Mouse (Mus musculus): Measurements from ENCODE around the gene Rnf183. TPM values are rescaled to one million over a fixed set of nuclear protein-coding genes. Genes with fewer than 3 reads are reported as not detected.

The Rnf183 gene
- total and polyA plus RNA-seq, 3 experiments = 0.15 to 0.25 TPM; not detected in 1

- Histone ChIP-seq H3K9me3 (replicated peaks; ENCODE audit: insufficient read depth, low read length) (no peaks in the 10 kb centered on the region), H3K27me3 (ENCODE audit: control insufficient read depth in 1 of 2, insufficient read depth in 2 of 2, low read length in 2 of 2) (no peaks in the 10 kb centered on the region), H3K4me3 (ENCODE audit: control insufficient read depth in 1 of 2, insufficient read depth in 1 of 2, low read depth in 2 of 2, low read length in 2 of 2) (no peak overlapping the region), H3K79me2 (ENCODE audit: control insufficient read depth, insufficient read depth, low read length, poor library complexity) (no peaks in the 10 kb centered on the region), H3K27ac (ENCODE audit: control insufficient read depth, low read depth, low read length) (no peak overlapping the region), H3K36me3 (ENCODE audit: control insufficient read depth in 1 of 2, insufficient read depth in 2 of 2, low read length in 2 of 2) (peaks cover 2 to 15% of the 10 kb centered on the region in 2 experiments), H3K4me1 (ENCODE audit: control insufficient read depth in 1 of 2, insufficient read depth in 2 of 2, low read length in 2 of 2) (peaks cover 2 to 22% of the 10 kb centered on the region in 2 experiments; a peak in 2 of 4 replicates), H3K9ac (ENCODE audit: control insufficient read depth, low read depth, low read length, poor library complexity, severe bottlenecking) (no peak overlapping the region)
- no peak for DNase-seq (ENCODE audit: low read depth, low spot score)
- TF ChIP-seq KAT2A (conservative IDR thresholded peaks at IDR 0.05; ENCODE audit: low read depth, low read length) (no peak), E2F4 (IDR thresholded peaks at IDR 0.05; ENCODE audit: borderline replicate concordance, low read depth, low read length) (no peak), MAX (IDR thresholded peaks at IDR 0.05; ENCODE audit: low read length) (no peak), CHD1 (IDR thresholded peaks at IDR 0.05; ENCODE audit: low read depth, low read length) (no peak), ZNF384 (IDR thresholded peaks at IDR 0.05; ENCODE audit: low read depth, low read length) (no peak), SIN3A (IDR thresholded peaks at IDR 0.05; ENCODE audit: low read length) (no peak), UBTF (IDR thresholded peaks at IDR 0.05; ENCODE audit: borderline replicate concordance, insufficient read depth, low read depth, low read length) (no peak), POLR2AphosphoS5 (IDR thresholded peaks at IDR 0.05; ENCODE audit: borderline replicate concordance, low read depth, low read length) (no peak), MAFK (IDR thresholded peaks at IDR 0.05; ENCODE audit: borderline replicate concordance, low read depth, low read length) (no peak), USF1 (IDR thresholded peaks at IDR 0.05; ENCODE audit: low read depth, low read length) (no peak), GATA1 (IDR thresholded peaks at IDR 0.05; ENCODE audit: low read depth, low read length) (no peak), MAZ (IDR thresholded peaks at IDR 0.05; ENCODE audit: low read depth, low read length) (no peak), MXI1 (IDR thresholded peaks at IDR 0.05; ENCODE audit: low read depth, low read length) (no peak), MYC (IDR thresholded peaks at IDR 0.05; ENCODE audit: low read depth, low read length) (no peak), USF2 (IDR thresholded peaks at IDR 0.05; ENCODE audit: borderline replicate concordance in 1 of 2, insufficient read depth in 1 of 2, low read depth in 1 of 2, low read length in 2 of 2) (no peak), ETS1 (IDR thresholded peaks at IDR 0.05; ENCODE audit: low read depth, low read length) (no peak), TAL1 (IDR thresholded peaks at IDR 0.05; ENCODE audit: low read length) (no peak), ZC3H11A (IDR thresholded peaks at IDR 0.05; ENCODE audit: low read depth, low read length) (no peak), NELFE (IDR thresholded peaks at IDR 0.05; ENCODE audit: low read depth, low read length) (no peak), MEF2A (IDR thresholded peaks at IDR 0.05; ENCODE audit: extremely low read depth, insufficient replicate concordance, low read depth, low read length, poor library complexity, severe bottlenecking) (no peak)
Observed at GRCm38 (mm10) chr4:62427978-62428758, 6.9 kb downstream of the Rnf183 start.
